Mouse (Mus musculus) hindbrain, embryonic 13.5 days (tissue): ENCODE results near the gene Shd. TPM values are rescaled to one million over a fixed set of nuclear protein-coding genes. Genes with fewer than 3 reads are reported as not detected.
A peak's percentile ranks its signal among the peaks of the same experiment; 100 is the strongest.

Source experiments
- ATAC-seq: fragments of 200-750 bp; cut with Nextera tagmentation; 2 replicates; pipeline ENCODE4 v1.8.0; 2017; ENCODE audit warnings: moderate TSS enrichment; ENCODE audit not compliant: low FRiP score
- H3K27ac ChIP-seq: fragments of 300-500 bp; sonication (generic); 2 replicates; pipeline ENCODE4 v1.5.1; 2015; ENCODE audit warnings: inconsistent platforms, mild to moderate bottlenecking, moderate library complexity
- H3K27me3 ChIP-seq: fragments of 300-500 bp; sonication (generic); 2 replicates; pipeline ENCODE4 v1.6.1; 2015; ENCODE audit warnings: mild to moderate bottlenecking, inconsistent platforms
- H3K36me3 ChIP-seq: fragments of 300-500 bp; sonication (generic); 2 replicates; pipeline ENCODE4 v1.6.1; 2015; ENCODE audit warnings: mild to moderate bottlenecking, inconsistent platforms
- H3K4me1 ChIP-seq: fragments of 300-500 bp; sonication (generic); replicated peaks from 2 replicates; pipeline ENCODE4 v1.6.1; 2015; ENCODE audit warnings: inconsistent platforms
- H3K4me2 ChIP-seq: fragments of 300-500 bp; sonication (generic); 2 replicates; pipeline ENCODE4 v1.6.1; 2015; ENCODE audit warnings: inconsistent platforms, mild to moderate bottlenecking, moderate library complexity
- H3K4me3 ChIP-seq: fragments of 300-500 bp; sonication (generic); 2 replicates; pipeline ENCODE4 v1.5.1; 2015; ENCODE audit warnings: mild to moderate bottlenecking, inconsistent platforms
- H3K9ac ChIP-seq: fragments of 300-500 bp; sonication (generic); 2 replicates; pipeline ENCODE4 v1.6.1; 2015; ENCODE audit warnings: mild to moderate bottlenecking, inconsistent platforms
- H3K9me3 ChIP-seq: fragments of 300-500 bp; sonication (generic); 2 replicates; pipeline ENCODE4 v1.6.1; 2016; ENCODE audit warnings: inconsistent platforms
- WGBS: fragments of 180-500 bp; shearing (Covaris S2); methylation state at CpG from one replicate; pipeline ENCODE4 v1.1.7; 2015; 5-methylcytosine and 5-hydroxymethylcytosine counted together
- polyA plus RNA-seq: library from polyadenylated mRNA; unstranded; fragments of >200 nt; fragmentation: Nextera tagmentation; extraction: Ambion mirVana; gene quantifications from 2 replicates; pipeline ENCODE4 v1.2.1, GENCODE M21; 2015

Gene Shd
- polyA plus RNA-seq, 1 experiment from 2014 or later: 170 TPM

DNA sequence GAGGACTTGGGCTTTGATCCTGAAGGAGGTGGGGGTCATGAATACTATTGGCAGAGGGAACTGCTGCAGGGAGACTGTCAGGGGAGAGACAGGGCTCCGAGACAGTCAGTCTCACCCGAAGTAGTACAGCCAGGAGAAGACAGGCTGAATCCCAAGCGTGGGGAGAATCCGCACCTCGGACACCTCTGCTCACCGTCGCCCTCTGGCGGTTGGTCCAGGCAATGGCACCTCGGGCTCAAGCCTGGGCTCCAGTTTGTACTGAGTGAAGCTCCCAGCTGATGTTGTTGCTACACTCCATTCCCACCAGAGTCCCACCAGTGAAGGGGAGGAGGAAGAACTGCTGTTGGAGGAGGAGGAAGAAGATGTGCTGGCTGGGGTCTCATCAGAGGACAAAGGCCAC, 40.4 kb downstream of the Shd start:
- H3K9ac ChIP-seq: peak overlapping the region; percentile 93
- no peak for ATAC-seq
- peak overlapping the region; percentile 79 for H3K4me3 ChIP-seq
- 9% methylated on average over 9 of the region's 9 CpGs for WGBS
- H3K36me3 ChIP-seq: peaks cover 46% of the 10 kb centered on the region
- peaks cover 41% of the 10 kb centered on the region for H3K4me1 ChIP-seq
- H3K4me2 ChIP-seq: peak overlapping the region; percentile 91
- no peaks in the 10 kb centered on the region for H3K27me3 ChIP-seq
- no peaks in the 10 kb centered on the region for H3K9me3 ChIP-seq
- H3K27ac ChIP-seq: peak overlapping the region; percentile 35; the same call in 1 of the 2 replicates

DNA sequence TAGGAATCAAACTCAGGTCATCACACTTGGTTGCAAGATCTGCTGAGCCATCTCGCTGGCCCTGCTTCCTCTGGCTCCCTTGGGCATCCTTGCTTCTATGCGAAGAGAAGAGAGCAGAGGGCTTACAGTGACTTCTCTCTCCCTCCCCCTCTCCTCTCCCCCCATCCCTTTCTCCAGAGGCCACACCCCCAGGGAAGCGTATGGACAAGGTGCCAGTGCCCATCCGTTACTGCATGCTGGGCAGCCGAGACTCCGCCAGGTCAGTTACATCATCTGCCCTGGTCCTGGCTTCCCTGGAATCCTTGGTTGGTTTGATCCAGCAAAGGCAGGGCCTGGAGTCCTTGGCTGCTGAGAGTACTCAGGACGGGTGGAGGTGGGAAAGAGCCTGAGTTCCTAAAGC, 41.2 kb downstream of the Shd start:
- no peak overlapping the region; the same call in 1 of the 2 replicates for H3K27ac ChIP-seq
- peak overlapping the region; percentile 91 for H3K4me2 ChIP-seq
- no peaks in the 10 kb centered on the region for H3K27me3 ChIP-seq
- H3K9me3 ChIP-seq: no peaks in the 10 kb centered on the region
- peak overlapping the region; percentile 93 for H3K9ac ChIP-seq
- ATAC-seq: no peak
- peaks cover 41% of the 10 kb centered on the region for H3K4me1 ChIP-seq
- peaks cover 53% of the 10 kb centered on the region for H3K36me3 ChIP-seq
- H3K4me3 ChIP-seq: no peak overlapping the region
- 90% methylated on average over 7 of the region's 7 CpGs for WGBS

DNA sequence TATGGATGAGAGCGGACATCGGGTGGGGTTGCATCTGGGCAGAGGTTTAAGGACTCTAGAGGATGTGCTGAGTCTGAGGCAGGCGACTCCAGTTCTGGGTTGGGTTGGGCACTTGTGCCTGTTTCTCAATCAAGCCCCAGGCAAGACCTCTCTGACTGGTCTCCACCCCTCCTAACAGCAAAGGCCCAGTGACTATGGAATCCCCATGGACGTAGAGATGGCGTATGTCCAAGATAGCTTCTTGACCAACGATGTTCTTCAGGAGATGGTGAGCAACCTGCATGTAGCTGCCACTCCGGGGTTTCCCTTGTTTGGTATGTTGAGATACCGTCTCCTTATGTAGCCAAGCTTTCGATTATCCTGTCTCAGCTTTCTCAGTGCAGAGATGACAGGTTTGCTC, 45.0 kb downstream of the Shd start:
- peaks cover 92% of the 10 kb centered on the region for H3K36me3 ChIP-seq
- WGBS: 93% methylated on average over 9 of the region's 9 CpGs
- H3K4me2 ChIP-seq: no peak overlapping the region
- H3K9ac ChIP-seq: no peak overlapping the region
- H3K9me3 ChIP-seq: no peaks in the 10 kb centered on the region
- no peaks in the 10 kb centered on the region for H3K27me3 ChIP-seq
- ATAC-seq: no peak
- H3K27ac ChIP-seq: no peak overlapping the region
- H3K4me3 ChIP-seq: no peak overlapping the region
- peaks cover 28% of the 10 kb centered on the region for H3K4me1 ChIP-seq

DNA sequence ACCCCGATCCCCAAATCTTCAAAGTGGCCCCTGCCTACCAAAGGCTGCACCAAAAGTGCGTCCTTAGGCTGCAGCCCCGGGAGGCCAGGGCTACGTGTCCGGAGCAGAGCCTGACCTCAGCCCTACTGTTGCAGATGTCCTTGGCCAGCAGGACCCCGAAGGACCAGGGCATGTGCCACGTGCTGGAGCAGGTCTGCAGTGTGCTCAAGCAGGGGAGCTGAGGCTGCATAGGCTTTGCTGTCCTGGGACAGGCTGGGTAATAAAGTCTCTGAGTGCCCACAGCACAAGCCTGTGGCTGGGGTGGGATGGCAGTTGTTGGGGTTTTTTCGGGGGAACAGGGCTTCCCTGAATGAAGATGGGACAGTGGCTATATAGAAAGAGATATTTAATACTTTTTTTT, 46.1 kb downstream of the Shd start:
- no peak overlapping the region for H3K4me3 ChIP-seq
- H3K27me3 ChIP-seq: no peaks in the 10 kb centered on the region
- H3K4me2 ChIP-seq: no peak overlapping the region
- no peak overlapping the region for H3K27ac ChIP-seq
- 86% methylated on average over 8 of the region's 8 CpGs for WGBS
- no peak for ATAC-seq
- no peaks in the 10 kb centered on the region for H3K9me3 ChIP-seq
- H3K36me3 ChIP-seq: peaks cover 90% of the 10 kb centered on the region
- peaks cover 28% of the 10 kb centered on the region for H3K4me1 ChIP-seq
- H3K9ac ChIP-seq: no peak overlapping the region

DNA sequence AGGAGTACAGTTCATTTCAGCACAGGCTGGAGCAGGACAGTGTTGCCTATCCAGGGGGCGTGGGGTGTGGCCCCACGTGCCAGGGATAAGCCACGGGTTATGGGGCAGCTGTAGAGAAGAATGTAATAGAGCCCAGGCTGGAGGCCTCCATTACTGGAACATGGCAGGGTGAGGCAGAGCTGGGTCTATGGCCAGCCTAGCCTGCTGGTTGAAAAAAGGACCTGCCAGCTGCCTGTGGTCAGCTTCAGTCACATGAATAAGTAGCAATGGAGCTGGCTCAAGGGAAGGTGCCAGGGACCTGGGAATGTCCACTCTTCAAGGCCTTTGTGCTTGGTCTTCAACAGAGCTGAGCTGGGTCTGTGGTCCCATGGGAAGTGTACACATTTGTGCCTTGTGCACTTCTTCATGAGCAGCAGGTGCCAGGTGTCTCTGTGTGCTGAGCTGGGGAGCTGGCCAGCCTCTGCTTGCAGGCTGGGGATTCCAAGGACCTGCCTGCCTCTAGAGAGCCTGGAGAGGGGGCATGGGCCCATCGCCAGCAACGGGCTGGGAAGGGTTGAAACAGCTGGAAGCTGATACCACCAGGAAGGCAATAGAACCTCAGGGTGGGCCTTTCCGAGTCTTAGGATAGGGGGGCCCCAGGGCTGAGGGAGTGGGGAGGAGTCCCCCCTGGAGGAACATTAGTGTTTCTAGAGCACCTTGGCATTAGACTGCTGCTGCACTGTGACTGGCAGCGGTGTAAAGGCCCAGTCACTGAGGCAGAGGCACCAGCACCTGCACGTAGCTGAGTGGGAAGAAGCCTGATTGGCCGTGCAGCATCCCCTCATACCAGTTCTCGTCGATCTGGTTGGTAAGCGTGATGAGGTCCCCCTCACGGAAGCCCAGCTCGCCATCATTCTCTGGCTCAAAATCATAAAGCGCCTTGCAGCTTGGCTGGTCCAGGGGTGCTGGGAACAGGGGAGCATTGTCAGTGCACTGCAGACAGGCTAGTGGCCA, 46.8 kb downstream of the Shd start:
- peak overlapping the region; percentile 40 for H3K27ac ChIP-seq
- ATAC-seq: no peak
- no peaks in the 10 kb centered on the region for H3K9me3 ChIP-seq
- H3K27me3 ChIP-seq: no peaks in the 10 kb centered on the region
- no peak overlapping the region for H3K4me2 ChIP-seq
- WGBS: 86% methylated on average over 15 of the region's 15 CpGs
- peaks cover 28% of the 10 kb centered on the region for H3K4me1 ChIP-seq
- H3K36me3 ChIP-seq: peaks cover 82% of the 10 kb centered on the region
- H3K9ac ChIP-seq: no peak overlapping the region
- no peak overlapping the region for H3K4me3 ChIP-seq

DNA sequence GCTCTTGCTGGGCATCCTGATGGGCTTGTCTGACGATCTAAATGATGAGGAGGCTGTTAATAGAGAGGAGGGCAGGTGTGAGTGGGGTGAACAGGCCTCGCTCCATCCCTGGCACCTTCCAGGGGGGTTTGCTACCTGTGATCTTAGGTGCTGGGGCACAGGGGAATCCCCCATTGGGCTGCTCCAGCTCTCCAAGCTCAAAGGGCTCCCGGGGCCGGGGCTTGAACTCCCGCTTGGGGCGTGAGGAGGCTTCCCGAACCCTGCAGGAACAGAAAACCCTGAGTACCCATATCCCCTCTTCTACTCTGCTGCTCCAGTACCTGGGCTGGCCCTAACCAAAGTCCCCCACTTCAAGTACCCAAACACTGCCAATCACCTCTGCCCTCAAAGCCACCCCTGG, 47.6 kb downstream of the Shd start:
- H3K9me3 ChIP-seq: no peaks in the 10 kb centered on the region
- no peak overlapping the region for H3K4me3 ChIP-seq
- 91% methylated on average over 7 of the region's 7 CpGs for WGBS
- H3K4me1 ChIP-seq: peaks cover 31% of the 10 kb centered on the region
- H3K36me3 ChIP-seq: peaks cover 77% of the 10 kb centered on the region
- H3K27ac ChIP-seq: peak overlapping the region; percentile 35; the same call in 1 of the 2 replicates
- H3K9ac ChIP-seq: no peak overlapping the region
- H3K4me2 ChIP-seq: no peak overlapping the region
- no peak for ATAC-seq
- H3K27me3 ChIP-seq: no peaks in the 10 kb centered on the region

DNA sequence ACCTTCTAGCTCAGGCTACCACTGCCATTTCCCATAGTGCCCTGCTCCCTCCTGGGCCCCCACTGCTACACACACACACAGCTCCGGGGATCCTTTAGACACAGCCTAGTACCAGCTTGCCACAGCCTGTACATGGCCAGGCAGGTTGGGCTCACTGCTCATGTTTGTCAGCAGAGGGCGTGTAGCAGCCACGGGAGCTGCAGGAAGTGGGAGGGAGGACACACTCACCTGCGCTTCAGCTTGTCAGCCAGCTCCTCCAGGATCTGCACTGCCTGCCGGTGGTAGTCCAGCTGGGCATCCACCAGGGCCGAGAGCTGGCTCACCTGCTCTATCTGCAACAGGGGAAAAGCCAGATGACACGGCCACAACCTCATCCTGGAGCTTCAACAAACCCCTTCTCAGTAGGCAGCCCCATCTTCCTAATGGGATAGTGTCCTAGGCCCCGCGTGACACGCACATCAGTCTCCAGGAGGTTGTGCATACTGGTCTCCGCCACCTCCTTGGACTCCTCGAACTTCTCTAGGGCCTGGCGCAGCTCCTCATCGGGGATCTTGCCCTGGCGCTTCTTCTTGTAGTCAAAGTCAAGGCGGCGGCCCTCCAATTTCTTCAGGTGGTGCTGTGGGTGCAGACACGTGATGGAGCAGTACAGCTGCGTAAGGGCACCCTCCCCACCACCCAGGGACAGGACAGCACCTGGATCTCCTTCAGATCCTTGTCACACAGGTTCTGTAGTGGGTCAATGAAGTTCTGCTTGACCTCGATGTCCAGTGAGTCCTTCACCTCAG, 48.3 kb downstream of the Shd start:
- Histone ChIP-seq H3K27me3 (no peaks in the 10 kb centered on the region), H3K27ac (peak overlapping the region; percentile 35; the same call in 1 of the 2 replicates), H3K4me2 (no peak overlapping the region), H3K4me3 (no peak overlapping the region), H3K9ac (no peak overlapping the region), H3K36me3 (peaks cover 70% of the 10 kb centered on the region), H3K4me1 (peaks cover 38% of the 10 kb centered on the region), H3K9me3 (no peaks in the 10 kb centered on the region)
- WGBS: 76% methylated on average over 20 of the region's 20 CpGs
- ATAC-seq: peak; percentile 5

DNA sequence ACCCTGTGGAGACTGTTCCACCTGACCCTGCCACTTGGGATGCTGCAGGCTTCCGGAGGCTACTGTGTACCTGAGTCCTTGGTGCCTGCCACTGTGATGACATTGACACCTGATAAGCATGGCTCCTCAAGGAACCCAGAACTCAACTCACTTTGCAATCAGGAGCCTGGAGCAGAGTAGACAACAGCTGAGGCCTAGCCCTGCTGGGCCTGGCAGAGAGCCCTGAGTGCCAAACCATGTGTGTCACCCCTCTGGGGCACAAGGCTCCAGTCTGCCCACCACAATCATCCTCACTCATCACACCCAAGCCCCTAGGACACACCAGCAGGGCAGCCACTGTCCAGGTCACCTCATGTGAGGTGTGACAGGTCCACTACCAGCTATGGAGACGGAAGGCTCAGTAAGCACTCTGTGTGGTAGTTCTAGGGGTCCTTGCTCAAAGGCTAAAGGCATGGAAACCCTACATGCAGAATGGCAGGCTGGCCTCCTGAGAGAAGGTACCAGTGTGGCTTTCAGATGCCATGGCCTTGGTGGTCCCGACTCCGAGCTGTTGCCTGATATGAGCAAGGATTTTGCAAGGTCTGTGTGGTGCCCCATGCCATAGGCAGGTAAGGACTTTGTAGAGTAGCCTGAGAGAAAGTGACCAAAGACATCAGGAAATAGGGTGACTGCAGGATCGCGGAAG, 50.3 kb downstream of the Shd start:
- no peaks in the 10 kb centered on the region for H3K9me3 ChIP-seq
- H3K4me1 ChIP-seq: peaks cover 49% of the 10 kb centered on the region
- no peak overlapping the region for H3K4me2 ChIP-seq
- no peak overlapping the region for H3K9ac ChIP-seq
- ATAC-seq: 0 out of 2 replicates have a peak, but pooled peaks have one; percentile 8
- no peak overlapping the region for H3K4me3 ChIP-seq
- peak overlapping the region; percentile 56 for H3K27ac ChIP-seq
- no peaks in the 10 kb centered on the region for H3K27me3 ChIP-seq
- WGBS: 95% methylated on average over 6 of the region's 6 CpGs
- H3K36me3 ChIP-seq: peaks cover 59% of the 10 kb centered on the region

DNA sequence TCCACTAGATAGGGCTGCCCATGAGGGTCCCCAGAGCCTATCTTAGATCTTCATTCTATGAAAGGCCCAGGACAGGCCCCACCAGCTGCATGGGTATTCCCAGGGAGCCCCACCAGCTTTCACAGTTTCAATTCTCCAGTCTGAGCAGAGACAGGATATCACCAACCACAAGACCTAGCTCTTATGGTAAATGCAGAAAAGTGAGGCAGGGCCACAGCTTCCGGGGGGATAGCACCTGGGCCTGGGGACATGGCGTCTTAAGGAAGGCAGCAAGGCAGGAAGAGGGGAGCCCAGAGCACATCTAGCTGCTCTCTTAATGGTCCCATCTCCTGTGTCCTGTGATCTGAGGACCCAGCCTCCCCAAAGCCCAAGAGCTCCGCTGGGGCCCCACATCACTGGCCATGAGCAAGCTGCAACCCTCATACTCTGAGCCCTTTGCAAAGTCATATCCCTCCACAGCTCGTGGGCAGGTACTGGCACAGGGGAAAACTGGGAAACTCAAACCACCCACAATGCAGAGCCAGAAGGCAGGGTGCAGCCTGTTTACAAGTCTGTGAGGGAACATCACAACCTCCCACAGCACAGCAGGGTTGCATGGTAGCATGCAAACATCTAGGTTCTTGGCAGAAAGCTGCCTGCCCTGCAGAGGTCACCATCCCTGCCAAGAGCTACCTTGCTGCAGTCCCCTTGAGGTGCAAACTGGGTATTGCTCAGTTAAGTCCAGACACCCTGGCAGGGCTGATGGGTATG, 51.1 kb downstream of the Shd start:
- 85% methylated on average over 4 of the region's 4 CpGs for WGBS
- no peak overlapping the region for H3K4me2 ChIP-seq
- H3K4me1 ChIP-seq: peaks cover 49% of the 10 kb centered on the region
- H3K27ac ChIP-seq: peak overlapping the region; percentile 56
- no peaks in the 10 kb centered on the region for H3K9me3 ChIP-seq
- H3K36me3 ChIP-seq: peaks cover 51% of the 10 kb centered on the region
- H3K4me3 ChIP-seq: no peak overlapping the region
- H3K27me3 ChIP-seq: no peaks in the 10 kb centered on the region
- peak overlapping the region; percentile 44; the same call in 1 of the 2 replicates for H3K9ac ChIP-seq
- ATAC-seq: no peak

DNA sequence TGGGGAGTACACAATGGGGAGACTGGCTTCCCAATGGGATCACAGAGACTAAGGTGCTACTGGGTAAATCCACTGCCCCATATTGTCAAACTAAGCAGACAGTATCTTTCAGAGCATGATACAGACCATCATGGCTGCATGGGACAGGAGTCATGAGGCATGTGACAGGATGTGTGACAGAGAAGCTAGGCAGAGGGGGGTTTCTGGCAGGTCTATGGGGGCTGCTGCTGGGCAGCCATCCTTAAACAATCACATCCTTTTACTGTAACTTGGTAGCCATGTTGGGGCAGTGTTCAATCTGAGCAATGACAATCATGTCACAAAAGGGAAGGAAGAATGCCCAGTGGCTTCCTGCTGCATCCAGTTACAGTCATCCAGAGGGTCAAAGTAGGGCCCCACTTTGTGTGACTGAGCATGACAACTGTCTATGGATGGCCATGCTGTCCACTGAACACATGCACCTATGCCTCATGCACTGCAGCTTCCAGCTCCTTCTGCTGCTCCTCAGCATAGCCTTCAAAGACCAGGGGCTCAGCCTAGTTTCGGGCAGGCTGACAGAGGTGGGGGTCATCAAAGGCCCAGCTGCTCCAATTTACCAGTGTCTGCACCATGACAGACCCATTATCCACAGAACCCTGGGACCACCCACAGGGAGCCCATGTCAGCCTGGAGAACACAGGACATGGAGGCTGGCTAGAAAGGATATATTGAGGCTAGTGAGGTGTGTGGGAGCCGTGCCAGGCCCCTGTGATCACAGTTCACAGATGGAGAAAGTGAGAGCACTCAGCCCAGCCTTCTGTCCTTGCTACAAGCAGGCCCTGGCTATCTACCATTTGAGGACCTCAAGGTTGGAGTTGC, 52.1 kb downstream of the Shd start:
- Histone ChIP-seq H3K4me3 (no peak overlapping the region), H3K9me3 (no peaks in the 10 kb centered on the region), H3K4me2 (no peak overlapping the region), H3K36me3 (peaks cover 45% of the 10 kb centered on the region), H3K27ac (peak overlapping the region; percentile 56), H3K27me3 (no peaks in the 10 kb centered on the region), H3K4me1 (peaks cover 55% of the 10 kb centered on the region), H3K9ac (peak overlapping the region; percentile 44; the same call in 1 of the 2 replicates)
- no peak for ATAC-seq
- 54% methylated on average over 2 of the region's 2 CpGs for WGBS

DNA sequence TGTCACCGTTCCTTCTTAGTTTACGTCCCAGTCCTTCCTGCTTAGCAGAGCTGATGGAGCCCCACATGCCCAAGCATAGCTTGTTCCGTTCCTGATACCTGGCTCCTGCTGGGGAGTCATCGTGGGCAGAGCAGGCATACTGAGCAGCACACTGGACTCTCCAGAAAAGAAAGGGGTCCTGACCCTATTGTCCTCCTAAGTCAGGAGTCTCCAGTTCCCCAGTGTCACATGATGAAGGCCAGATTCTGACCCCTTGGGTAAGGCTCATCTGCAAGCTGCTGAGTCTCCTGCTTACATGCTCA, 52.7 kb downstream of the Shd start:
- 67% methylated on average over 4 of the region's 4 CpGs for WGBS

More for the DNA sequence above, 52.7 kb downstream of the Shd start:
- H3K27me3 ChIP-seq: no peaks in the 10 kb centered on the region
- H3K9me3 ChIP-seq: no peaks in the 10 kb centered on the region
- H3K4me2 ChIP-seq: no peak overlapping the region
- H3K36me3 ChIP-seq: peaks cover 44% of the 10 kb centered on the region
- ATAC-seq: no peak
- peak overlapping the region; percentile 44; the same call in 1 of the 2 replicates for H3K9ac ChIP-seq
- H3K27ac ChIP-seq: peak overlapping the region; percentile 56
- no peak overlapping the region for H3K4me3 ChIP-seq
- H3K4me1 ChIP-seq: peaks cover 57% of the 10 kb centered on the region
